Mouse (Mus musculus) heart, postnatal 0 days (tissue): ENCODE measurements around the gene Birc6.

Source experiments
- CTCF ChIP-seq: IDR thresholded peaks from 2 replicates; pipeline ENCODE4 v1.5.1; 2016; ENCODE audit warnings: antibody characterized with exemption, control low read depth, low read depth
- EP300 ChIP-seq: IDR thresholded peaks from 2 replicates; pipeline ENCODE4 v1.6.1; 2016; ENCODE audit warnings: antibody characterized with exemption, low read depth

DNA sequence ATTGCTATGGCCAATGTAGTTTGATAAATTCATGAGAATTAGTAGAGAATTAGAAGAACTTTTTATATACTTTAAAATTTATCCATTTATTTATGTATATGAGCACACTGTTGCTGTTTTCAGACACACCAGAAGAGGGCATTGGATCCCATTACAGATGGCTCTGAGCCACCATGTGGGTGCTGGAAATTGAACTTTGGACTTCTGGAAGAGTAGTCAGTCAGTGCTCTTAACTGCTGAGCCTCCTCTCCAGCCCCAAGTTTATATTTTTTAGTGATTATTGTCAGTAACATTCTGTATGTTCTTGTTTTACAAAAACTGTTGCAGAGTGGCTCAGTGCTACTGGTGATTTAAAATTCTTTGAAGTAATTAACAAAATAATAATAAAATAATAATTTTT is 36.1 kb downstream of the Birc6 start:
- TF ChIP-seq CTCF, result no peak
- no peak for TF ChIP-seq EP300
